Mouse (Mus musculus): Measurements from ENCODE around the gene Srarp.

Gene Srarp

DNA sequence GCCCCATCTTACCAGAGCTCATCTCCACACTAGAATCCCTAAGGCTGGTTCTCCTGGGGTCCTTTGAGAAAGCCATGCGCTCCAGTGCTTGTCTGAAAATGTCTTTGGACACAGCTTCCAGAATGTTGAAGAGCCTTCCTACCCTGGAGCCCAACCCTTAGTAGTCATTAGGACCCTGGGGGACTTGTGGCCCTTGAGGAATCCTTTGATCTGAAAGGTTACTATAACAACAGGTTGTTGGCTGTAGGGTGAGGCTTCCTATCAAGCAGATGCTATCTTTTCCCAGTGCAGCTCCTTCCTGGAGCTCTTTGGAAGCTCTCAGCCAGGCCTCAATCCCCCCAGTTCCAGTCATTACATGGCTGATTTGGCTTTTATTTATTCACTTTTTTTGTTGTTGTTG, at the start of gene Srarp:
TSS of gene Srarp (minus strand) at position 132 of the 400 bp plus-strand sequence.
- no peak for DNase-seq

DNA sequence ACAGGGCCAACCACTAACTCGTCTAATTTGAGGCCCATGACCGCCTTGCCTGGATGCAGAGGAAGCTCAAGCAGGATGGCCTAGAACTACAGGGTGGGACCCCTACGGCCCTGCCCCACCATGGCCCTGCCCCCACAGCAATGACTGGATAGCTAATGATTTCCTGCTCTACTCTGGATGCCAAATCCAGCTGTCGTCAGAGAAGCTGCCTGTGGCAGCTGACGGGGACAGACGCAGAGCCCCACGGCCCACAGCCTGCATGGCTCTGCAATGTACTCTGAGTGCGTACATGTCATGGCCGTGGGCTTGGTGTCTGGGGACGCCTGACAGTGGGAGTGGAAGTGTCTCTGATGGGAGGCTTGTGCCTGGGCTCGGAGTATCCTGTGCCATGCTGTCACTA, 48.2 kb upstream of the Srarp start:
- no peak for DNase-seq

DNA sequence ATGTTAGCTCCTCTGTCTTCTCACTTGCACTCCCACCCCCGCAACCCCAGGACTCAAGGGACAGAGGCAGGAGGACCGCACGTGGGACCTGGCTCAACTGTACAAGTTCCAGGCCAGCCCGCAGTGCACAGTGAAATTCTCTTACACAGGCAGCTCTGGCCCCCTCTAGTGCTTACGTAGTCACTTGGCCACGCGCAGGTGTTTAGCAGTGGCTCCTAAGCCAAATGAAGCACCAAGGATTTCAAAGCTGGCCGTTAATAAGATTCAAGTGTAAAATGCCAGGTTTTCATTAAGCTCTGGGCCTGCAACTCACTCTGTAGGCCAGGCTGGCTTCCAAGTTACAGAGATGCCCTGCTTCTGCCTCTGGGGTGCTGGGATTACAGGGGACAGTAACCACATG, 43.5 kb upstream of the Srarp start:
- DNase-seq: peak; percentile 64

DNA sequence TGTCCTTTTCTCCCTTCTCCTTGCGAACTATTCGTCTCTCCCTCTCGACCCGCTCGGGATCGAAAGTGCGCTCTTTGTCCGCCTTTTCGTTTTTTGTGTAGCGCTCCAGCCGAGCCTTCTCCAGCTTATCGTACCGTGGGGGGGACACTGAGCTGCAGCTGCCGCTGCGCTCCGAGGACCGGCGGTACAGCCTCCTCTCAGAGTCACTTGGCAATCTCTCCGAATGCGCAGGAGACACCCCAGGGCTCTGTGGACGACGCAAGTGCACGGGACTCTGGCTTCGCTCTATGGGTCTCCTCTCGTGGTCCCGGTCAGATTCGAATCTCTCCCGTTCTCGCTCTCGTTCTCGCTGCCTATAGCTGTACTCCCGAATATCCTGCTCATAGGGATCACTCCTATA, 42.9 kb upstream of the Srarp start:
- peak; percentile 41 for DNase-seq

DNA sequence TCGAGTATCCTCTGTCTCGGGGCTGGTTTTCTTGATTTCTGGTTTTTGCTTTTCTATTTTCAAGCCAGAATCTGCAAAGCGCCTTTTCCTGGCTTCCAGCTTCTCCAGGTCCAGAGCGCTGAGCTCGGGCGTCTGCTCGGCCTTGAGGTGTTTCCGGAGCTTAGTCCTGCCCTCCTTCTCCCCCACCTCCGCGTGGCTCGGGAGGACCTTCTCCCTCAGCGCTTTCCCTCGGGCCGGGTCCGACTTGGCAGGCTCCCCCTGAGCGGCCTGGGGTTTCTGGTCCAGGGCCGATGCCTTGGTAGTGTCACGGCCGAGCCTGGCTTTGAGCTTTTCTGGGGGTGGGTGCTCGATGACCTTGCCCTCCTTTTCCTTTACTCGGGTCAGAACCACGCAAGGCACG, 42.3 kb upstream of the Srarp start:
- DNase-seq: peak; percentile 72

DNA sequence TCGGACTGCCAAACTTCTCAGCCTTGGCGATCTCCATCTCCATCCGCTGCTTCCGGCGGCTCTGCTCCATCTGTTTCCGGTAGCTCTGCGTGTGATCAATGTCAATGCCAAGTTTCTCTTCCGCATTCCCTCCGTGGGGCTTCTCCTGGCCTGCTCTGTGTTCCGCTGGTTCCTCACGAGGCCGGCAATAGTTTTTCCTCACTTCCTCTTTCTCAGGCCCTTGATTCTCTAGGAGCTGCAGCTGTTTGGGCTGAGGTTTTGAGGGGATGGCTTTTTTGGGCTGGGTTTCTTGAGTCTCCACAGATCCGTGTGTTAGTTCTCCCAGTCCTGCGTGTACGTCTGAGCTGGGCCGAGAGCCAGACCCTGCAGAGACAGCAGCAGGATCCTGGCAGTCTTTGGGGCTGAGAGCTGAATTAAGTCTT, 41.8 kb upstream of the Srarp start:
- DNase-seq: peak; percentile 91

DNA sequence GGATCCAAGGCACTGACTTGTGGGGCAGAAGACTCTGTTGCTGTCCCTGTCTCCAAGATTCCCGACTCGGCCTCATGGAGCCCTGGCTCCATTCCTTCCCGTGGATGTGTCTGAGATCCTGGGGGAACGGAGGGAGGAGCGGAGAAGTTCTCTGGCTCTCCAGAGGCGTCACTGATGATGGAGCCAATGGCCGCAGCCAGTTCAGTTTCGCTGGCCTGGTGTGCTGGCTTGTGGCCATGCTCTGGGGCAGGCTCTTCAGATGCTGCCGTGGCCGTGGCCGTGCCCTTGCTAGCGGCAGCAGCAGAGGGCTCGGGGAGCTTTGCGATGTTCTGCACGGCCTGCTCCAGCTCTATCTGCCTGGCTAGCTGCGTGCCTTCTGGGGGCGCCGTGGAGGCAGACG, 38.5 kb upstream of the Srarp start:
- peak; percentile 25 for DNase-seq

DNA sequence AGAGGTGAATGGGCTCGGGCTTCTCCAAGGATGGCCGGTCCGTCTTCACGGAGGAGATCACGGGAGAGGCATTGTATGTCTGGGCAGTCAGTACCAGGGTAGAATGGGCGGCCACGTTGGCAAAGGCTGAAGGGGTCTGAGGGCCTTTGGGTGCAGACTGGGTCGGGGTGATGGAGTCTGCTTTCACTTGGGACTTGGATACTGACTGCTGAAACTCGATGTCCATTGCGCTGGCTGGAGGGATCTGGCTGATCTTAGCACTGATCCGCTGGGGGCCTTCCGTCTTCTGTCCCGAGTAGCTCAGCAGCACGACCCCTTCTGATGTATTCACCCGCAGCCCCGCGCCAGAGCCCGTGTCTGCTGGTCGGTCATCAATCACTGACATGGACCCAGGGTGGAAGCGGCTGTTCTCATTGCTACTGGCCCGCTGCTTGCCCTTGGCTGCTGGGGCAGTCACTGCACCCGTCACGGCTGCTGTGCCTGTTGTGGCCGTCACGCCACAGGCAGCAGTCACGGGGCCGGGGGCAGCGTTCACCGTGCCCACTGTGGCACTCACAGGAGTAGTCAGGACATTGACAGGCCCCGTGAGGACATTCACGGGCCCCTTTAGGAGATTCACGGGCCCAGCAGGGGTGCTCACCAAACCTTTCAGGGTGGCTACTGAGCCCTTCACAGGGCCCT, 36.9 kb upstream of the Srarp start:
- no peak for DNase-seq

DNA sequence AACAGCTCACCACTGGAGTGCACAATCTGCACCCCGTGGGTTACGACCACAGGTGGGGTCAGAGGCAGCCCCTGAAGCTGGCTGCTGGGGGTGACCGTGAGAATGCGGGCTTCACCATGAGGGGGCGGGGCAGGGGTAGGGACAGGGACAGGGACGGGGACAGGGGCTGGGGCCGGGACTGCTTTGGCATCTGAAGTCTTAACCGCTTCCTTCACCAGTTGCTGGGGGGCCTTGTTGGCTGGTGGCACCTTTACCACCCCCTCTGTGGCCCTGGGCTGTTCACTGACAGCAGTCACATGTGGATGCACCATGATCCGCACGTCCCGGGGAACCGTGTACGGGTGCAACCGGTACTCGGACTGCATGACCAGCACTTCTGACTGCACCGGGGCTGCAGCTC, 35.6 kb upstream of the Srarp start:
- DNase-seq: peak; percentile 41

DNA sequence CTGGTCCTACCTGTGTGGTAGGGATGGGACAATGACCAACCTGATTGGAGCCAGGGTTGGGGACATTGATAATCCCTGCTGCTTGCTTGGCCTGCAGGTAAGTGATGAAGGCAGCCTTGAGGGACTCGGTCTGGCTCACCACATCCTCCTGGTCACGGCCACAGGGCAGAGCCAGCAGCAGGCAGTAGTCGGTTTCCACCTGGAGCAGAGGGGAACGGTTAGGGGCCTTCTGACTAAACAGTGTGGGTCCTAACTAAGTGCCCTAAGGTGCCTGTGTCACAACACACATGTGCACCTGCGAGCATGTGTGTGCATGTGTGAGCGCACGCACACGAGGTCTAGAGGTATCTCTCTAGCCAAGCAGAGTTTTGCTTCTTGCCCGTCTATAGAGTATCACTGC, 33.4 kb upstream of the Srarp start:
- peak; percentile 29 for DNase-seq

DNA sequence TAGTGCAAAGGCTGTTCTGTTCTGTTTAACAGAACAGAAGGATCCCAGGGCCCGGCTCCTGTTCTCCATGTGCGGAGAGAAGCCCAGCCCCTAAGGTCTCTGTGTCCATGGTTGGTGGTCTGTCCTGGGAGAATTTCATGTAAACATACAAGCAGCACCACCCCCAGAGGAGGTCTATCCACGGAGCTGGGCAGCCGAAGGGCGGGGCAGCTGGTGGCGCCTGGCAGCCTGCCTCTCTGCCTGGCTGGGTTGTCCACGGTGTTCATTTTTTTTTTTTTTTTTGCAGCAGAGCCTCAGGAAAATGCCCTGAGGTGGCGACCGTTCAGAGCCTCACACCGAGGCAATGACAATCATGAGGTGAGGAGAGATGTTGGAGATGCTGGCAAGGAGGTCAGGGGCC, 32.7 kb upstream of the Srarp start:
- DNase-seq: peak; percentile 76

DNA sequence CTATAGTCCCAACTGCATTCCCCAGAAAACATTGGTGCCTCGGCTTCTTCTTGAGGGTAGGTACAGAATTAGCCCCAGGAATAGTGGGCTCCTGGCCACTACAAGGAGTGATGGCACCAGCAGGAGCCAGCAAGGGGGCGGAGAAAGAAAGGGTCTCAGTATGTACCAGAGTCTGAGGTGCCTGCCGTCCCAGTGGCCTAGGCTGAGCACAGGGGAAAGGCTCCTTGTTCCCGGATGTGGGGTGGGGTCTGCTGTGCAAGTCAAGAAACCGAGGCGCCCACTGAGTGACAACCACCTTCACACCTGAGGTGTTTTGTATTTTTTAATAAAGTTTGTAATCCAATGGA, 31.6 kb upstream of the Srarp start:
- no peak for DNase-seq

DNA sequence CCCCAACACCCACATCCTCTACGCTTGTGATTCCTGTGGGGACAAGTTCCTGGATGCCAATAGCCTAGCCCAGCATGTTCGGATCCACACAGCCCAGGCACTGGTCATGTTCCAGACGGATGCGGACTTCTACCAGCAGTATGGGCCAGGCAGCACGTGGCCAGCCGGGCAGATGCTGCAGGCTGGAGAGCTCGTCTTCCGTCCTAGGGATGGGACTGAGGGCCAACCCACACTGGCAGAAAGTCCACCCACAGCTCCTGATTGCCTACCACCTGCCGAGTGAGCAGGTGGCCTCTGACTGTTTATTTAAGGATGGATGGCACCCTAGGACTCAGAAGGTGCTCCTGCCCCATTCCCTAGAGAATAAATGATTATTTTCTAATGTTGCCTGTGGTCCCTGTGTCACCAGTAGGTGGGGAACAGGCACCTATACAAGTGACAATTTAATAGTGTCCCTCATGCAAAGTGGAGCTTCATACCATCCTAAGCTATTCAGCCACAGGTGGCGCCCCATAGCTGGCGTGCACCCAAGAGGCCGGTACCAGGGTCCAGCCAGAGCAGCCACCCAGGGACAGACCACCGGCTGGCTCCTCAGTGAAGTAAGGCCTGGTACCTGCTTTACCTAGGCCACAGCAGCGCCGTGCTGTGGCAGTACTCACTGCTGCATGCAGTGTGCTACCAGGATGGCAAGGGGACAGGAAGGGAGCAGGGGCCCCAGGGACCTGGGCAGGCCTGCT, 31.1 kb upstream of the Srarp start:
- peak; percentile 44 for DNase-seq

DNA sequence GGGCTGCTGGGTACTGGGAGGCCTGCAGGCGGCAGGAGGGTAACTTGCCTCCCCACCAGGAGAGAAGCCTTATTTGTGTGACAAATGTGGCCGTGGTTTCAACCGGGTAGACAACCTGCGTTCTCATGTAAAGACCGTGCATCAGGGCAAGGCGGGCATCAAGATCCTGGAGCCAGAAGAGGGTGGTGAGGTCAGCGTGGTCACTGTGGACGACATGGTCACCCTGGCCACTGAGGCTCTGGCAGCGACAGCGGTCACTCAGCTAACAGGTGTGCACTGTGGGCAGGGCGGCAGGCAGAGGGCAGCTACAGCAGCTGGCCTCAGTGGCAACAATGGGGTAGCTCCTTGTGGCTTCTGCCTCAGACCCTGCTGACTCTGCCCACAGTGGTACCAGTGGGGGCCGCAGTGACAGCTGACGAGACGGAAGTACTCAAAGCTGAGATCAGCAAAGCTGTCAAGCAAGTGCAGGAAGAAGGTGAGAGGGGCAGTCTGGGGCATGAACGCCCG, 30.4 kb upstream of the Srarp start:
- DNase-seq: no peak

DNA sequence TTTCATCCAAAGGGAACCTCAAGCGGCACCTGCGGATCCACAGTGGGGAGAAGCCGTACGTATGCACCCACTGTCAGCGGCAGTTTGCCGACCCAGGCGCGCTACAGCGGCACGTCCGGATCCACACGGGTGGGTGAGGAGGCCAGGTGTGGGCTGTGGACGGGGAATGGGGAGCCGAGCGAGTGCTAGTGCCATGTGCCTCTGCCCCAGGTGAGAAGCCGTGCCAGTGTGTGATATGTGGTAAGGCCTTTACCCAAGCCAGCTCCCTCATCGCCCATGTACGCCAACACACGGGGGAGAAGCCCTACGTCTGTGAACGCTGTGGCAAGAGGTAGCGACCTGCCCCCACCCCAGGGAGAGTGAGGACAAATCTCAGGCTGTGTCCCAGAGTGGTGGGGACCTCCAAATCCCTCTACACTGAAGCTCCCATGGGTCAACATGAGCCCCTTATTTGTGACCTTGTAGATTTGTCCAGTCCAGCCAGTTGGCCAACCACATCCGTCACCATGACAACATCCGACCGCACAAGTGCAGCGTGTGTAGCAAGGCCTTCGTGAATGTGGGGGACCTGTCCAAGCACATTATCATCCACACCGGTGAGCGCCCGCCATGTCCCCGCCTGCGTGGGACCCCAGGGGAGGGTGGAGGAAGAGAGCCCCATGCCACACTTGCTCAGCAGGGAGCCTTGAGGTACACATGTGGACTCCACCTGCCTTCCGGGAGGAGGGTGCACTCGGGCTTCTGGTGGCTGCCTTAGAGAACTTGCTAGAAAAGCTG, 29.8 kb upstream of the Srarp start:
- DNase-seq: peak; percentile 34

DNA sequence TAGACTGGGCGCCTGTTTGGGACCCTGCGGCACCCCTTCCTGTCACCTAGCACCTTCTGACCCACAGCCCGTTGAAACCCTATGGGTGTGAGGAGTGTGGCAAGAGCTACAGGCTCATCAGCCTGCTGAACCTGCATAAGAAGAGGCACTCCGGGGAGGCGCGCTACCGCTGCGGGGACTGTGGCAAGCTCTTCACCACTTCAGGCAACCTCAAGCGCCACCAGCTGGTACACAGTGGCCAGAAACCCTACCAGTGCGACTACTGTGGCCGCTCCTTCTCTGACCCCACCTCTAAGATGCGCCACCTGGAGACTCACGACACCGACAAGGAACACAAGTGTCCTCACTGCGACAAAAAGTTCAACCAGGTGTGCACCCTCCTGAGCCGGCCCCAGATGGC, 28.8 kb upstream of the Srarp start:
- DNase-seq: no peak

DNA sequence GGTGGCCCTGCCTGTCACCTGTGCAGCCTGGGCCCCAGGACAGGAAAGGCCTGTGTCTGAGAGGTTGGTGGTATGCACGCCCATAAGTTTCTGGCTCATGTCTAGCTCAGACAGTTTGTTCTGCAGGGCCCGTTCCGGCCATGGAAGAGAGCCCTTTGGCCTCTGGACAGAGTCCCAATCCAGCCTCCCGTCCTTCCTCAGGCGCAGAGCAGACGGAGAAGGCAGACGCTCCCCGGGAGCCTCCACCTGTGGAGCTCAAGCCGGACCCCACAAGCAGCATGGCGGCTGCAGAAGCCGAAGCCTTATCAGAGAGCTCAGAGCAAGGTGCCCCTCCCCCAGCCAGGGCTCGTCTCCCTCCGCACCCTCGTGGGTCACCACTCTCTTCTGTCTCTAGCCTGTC, 27.6 kb upstream of the Srarp start:
- DNase-seq: no peak

DNA sequence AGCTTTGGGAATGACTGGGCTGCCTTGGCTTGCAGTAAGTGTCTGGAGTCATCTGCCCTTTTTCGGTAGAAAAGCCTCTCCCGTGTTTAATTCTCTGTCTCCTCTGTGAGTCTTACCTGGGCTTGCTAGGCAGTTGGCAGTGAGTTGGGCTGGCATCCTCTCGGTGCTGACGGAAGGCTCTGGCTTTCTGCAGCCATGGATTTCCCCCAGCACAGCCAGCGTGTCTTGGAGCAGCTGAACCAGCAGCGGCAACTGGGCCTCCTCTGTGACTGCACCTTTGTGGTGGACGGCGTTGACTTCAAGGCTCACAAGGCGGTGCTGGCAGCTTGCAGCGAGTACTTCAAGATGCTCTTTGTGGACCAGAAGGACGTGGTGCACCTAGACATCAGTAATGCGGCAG, 25.7 kb upstream of the Srarp start:
- no peak for DNase-seq

DNA sequence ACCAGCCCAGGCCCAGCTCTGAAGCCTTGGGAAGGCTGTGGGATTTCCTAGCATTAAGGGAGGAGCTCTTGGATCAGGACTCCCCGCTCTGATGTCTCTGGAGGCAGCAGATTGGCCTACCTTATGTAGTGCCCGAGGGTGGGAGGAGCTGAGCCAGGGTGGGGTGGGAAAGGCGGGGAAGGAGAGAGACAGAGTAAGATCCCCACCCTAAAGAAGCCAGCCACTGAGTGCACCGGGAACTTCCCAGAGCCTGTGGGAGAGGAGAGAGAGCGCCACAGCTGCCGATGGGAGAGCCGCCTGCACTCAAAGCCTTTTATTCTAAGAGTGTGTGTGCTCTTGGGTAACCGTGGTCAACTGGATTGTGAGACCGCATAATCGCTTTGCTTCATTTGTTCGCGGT, 25.2 kb upstream of the Srarp start:
- no peak for DNase-seq

DNA sequence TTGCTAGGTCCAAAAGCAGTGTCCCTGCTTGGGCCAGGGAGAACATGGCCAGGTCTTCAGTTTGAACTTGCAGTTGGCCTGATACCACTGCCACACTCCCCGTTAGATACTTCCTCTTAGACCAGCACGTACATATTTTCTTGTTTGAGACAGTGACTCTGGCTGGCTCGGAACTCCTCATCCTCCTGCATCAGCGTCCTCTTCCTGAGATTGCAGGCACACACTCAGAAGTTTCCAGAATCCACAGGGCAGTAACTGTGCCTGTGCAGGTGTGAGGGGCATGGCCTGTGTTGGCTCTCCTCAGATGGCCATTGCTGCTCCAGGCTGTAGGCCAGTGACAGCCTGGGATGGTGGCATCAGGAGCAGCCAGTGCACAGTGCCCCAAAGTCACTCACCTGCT, 24.6 kb upstream of the Srarp start:
- no peak for DNase-seq

DNA sequence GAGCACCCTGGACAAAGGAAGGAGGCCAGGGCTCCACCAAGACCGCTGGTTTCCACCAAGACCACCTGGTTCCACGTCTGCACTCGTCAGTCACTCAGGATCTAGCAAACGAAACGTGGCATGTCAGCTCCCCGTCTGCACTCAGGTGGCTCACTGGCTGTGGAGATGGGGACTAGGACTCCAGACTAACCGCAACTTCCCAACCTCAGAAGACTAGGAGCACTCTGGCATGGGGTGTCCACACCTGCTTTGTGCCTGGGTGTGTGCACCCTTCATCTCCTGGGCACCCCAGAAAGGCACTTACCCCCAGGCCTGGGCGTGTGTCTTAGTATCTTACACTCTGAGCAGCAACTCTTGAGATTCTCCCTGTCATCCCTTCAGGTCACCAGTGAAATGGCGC, 23.9 kb upstream of the Srarp start:
- DNase-seq: no peak

DNA sequence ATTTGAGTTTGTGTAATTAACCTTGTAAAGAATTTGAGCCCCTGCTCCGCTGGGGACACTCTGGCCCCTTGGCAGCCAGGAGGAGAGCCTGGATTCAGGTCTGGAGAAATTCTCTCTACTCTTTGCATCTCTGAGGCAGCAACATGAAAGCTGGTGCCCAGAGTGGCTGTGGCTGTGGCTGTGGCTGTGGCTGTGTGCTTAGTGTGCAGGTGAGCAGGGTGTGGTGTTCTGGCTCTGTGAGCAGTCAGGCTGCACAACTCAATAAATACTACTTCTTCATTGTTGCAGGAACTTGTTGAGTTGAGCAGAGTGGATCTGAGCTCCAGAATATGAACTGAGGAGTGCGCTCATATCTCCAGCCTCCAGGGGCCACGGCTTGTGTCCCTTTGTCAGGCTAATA, 23.0 kb upstream of the Srarp start:
- no peak for DNase-seq

DNA sequence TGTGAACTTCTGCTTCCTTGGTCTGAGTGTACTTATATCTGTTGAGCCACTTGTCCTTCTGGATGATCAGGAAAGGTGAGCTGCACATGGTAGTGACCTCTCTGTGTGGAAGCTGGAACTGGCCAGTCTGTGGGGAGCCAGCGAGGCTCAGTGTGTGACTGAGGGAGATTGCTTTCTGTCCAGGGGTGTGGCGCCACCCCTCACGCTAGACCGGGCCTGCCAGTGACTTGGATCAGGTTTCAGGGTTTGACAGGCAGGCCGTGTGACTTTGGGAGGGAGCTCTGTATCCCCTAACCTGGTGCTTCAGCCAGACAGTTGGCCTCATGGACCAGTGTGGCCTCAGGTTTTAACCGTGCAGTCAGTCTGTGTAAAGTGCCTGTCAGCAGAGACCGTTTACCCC, 22.3 kb upstream of the Srarp start:
- no peak for DNase-seq

Measured in cerebellum, adult 11-12 months (tissue).